Mouse (Mus musculus) small intestine, adult 10 weeks (tissue): ENCODE measurements around the gene Rps13. TPM values are rescaled to one million over a fixed set of nuclear protein-coding genes. Genes with fewer than 3 reads are reported as not detected.

Experiments
- polyA plus RNA-seq: library from polyadenylated mRNA; stranded (reverse); fragments of 350-450 nt; fragmentation: Illumina TruSeq; extraction: RNeasy Lipid Tissue Mini Kit (QIAGEN cat#74804); gene quantifications from one replicate; pipeline ENCODE4 v1.2.3, GENCODE M21; 2014; ENCODE audit warnings: low replicate concordance

Gene Rps13
- 405 TPM for polyA plus RNA-seq

GRCm38 (mm10) chr7:116333713-116334668 is at the start of gene Rps13:
Gene Rps13 (minus strand): TSS chr7:116334195.

GRCm38 (mm10) chr7:116307871-116308631 is 25.9 kb downstream of the Rps13 start, which contains the start of gene Plekha7:
Gene Plekha7 (minus strand): TSS chr7:116308376.

Other genes with a start within 250 kb of the Rps13 start
- 0.71 TPM for gene Gm4353, start 249.6 kb downstream of the Rps13 start, polyA plus RNA-seq
- 26.4 TPM for gene Plekha7, start 25.8 kb downstream of the Rps13 start, polyA plus RNA-seq
- gene Pik3c2a, start 109.3 kb upstream of the Rps13 start, polyA plus RNA-seq = 159 TPM
- gene Nucb2, start 170.2 kb upstream of the Rps13 start, polyA plus RNA-seq = 42.0 TPM